Mouse (Mus musculus) megakaryocyte, embryonic 14.5 days (primary cell): ENCODE data around the gene Olfr191. TPM values are rescaled to one million over a fixed set of nuclear protein-coding genes. Genes with fewer than 3 reads are reported as not detected.

Source experiments
- H3K27me3 ChIP-seq: replicated peaks from 2 replicates; pipeline ENCODE3; 2012; ENCODE audit warnings: inconsistent platforms
- H3K36me3 ChIP-seq: replicated peaks from 2 replicates; pipeline ENCODE3; 2012; ENCODE audit warnings: low read length, inconsistent platforms, mixed read lengths
- H3K4me1 ChIP-seq: 2 replicates; pipeline ENCODE4 v1.6.1; 2012; ENCODE audit warnings: inconsistent platforms
- H3K4me3 ChIP-seq: replicated peaks from 2 replicates; pipeline ENCODE3; 2012; ENCODE audit warnings: moderate library complexity, mild to moderate bottlenecking, inconsistent platforms
- H3K9me3 ChIP-seq: 2 replicates; pipeline ENCODE4 v1.6.1; 2012; ENCODE audit warnings: inconsistent platforms
- FLI1 ChIP-seq: IDR thresholded peaks from 2 replicates; pipeline ENCODE4 v1.6.1; 2012; ENCODE audit warnings: low read length, inconsistent platforms, mixed read lengths
- GATA1 ChIP-seq: IDR thresholded peaks from 3 replicates; pipeline ENCODE4 v1.6.1; 2012; ENCODE audit warnings: mixed read lengths, low read length, inconsistent platforms, borderline replicate concordance
- polyA plus RNA-seq: library from polyadenylated mRNA; stranded (reverse); fragments of >175 nt; gene quantifications from 2 replicates; pipeline ENCODE4 v1.2.3, GENCODE M21; 2012; ENCODE audit warnings: low replicate concordance; ENCODE audit not compliant: insufficient read depth

Gene Olfr191
- polyA plus RNA-seq, 1 experiment: not detected

DNA sequence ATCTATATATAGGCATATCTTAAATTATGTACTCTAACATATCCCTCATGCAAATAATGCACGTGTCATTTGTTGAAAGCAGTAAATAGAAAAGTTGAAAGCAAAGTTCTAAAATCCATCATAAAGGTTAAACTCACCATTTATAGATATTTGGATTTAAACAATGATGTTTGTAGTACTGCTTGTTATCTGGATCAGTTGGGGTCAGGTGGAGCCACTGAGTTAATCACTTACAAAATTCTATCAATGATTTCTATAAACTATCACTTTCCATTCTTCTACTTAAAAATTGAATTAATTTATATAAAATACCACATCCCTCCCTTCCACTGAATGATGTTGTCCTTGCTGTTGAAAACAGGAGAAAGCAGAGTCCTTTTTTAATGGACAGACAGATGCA is 40.8 kb downstream of the Olfr191 start:
- TF ChIP-seq FLI1 (no peak), GATA1 (no peak)
- no peaks in the 10 kb centered on the region for H3K27me3 ChIP-seq

GRCm38 (mm10) chr16:59047579-59047978 is 42.0 kb downstream of the Olfr191 start:
- no peak for TF ChIP-seq FLI1
- no peak for TF ChIP-seq GATA1
- 0 out of 2 replicates have a peak, but pooled peaks cover 3% of the 10 kb centered on the region for H3K9me3 ChIP-seq
- no peaks in the 10 kb centered on the region for H3K27me3 ChIP-seq

More for the DNA sequence above, 40.8 kb downstream of the Olfr191 start:
- Histone ChIP-seq H3K36me3 (no peaks in the 10 kb centered on the region), H3K4me3 (no peak overlapping the region), H3K9me3 (0 out of 2 replicates have a peak, but pooled peaks cover 3% of the 10 kb centered on the region), H3K4me1 (no peaks in the 10 kb centered on the region)

GRCm38 (mm10) chr16:59045835-59046234 is 43.8 kb downstream of the Olfr191 start:
- 0 out of 2 replicates have a peak, but pooled peaks cover 3% of the 10 kb centered on the region for H3K9me3 ChIP-seq
- no peaks in the 10 kb centered on the region for H3K4me1 ChIP-seq
- H3K27me3 ChIP-seq: no peaks in the 10 kb centered on the region
- H3K4me3 ChIP-seq: no peak overlapping the region
- H3K36me3 ChIP-seq: no peaks in the 10 kb centered on the region
- TF ChIP-seq FLI1: no peak
- no peak for TF ChIP-seq GATA1

More at GRCm38 (mm10) chr16:59047579-59047978, 42.0 kb downstream of the Olfr191 start:
- Histone ChIP-seq H3K4me1 (no peaks in the 10 kb centered on the region), H3K36me3 (no peaks in the 10 kb centered on the region), H3K4me3 (no peak overlapping the region)

GRCm38 (mm10) chr16:59039710-59040109 is 49.9 kb downstream of the Olfr191 start, which contains the start of gene Olfr187:
Olfr187 (minus strand) TSS chr16:59039767.
- Histone ChIP-seq H3K4me3 (no peak within 1 kb of the TSS), H3K4me1 (no peaks in the 10 kb centered on the region), H3K36me3 (no peaks in the 10 kb centered on the region), H3K9me3 (0 out of 2 replicates have a peak, but pooled peaks cover 3% of the 10 kb centered on the region), H3K27me3 (no peaks in the 10 kb centered on the region)
- TF ChIP-seq FLI1 (no peak), GATA1 (no peak)

Other genes with a start within 250 kb of the Olfr191 start
- gene Olfr177, start 215.1 kb downstream of the Olfr191 start, polyA plus RNA-seq: not detected in 2 replicates
- gene Olfr178, start 197.8 kb downstream of the Olfr191 start, polyA plus RNA-seq: not detected in 2 replicates
- gene Olfr181, start 161.1 kb downstream of the Olfr191 start, polyA plus RNA-seq: not detected in 2 replicates
- gene Olfr180, start 160.4 kb downstream of the Olfr191 start, polyA plus RNA-seq: not detected in 2 replicates
- not detected in 2 replicates for gene Olfr183, start 94.5 kb downstream of the Olfr191 start, polyA plus RNA-seq
- gene Olfr186, start 59.5 kb downstream of the Olfr191 start, polyA plus RNA-seq: not detected in 2 replicates
- not detected in 2 replicates for gene Olfr187, start 50.1 kb downstream of the Olfr191 start, polyA plus RNA-seq
- not detected in 2 replicates for gene Olfr190, start 11.8 kb downstream of the Olfr191 start, polyA plus RNA-seq
- gene Olfr193, start 22.1 kb upstream of the Olfr191 start, polyA plus RNA-seq: not detected in 2 replicates
- gene Olfr194, start 31.2 kb upstream of the Olfr191 start, polyA plus RNA-seq: not detected in 2 replicates
- gene Olfr195, start 57.2 kb upstream of the Olfr191 start, polyA plus RNA-seq: not detected in 2 replicates
- not detected in 2 replicates for gene Olfr196, start 80.6 kb upstream of the Olfr191 start, polyA plus RNA-seq
- not detected in 2 replicates for gene Olfr198, start 113.7 kb upstream of the Olfr191 start, polyA plus RNA-seq
- not detected in 2 replicates for gene Olfr199, start 129.9 kb upstream of the Olfr191 start, polyA plus RNA-seq
- gene Olfr201, start 182.8 kb upstream of the Olfr191 start, polyA plus RNA-seq: not detected in 2 replicates
- gene Olfr202, start 197.0 kb upstream of the Olfr191 start, polyA plus RNA-seq: not detected in 2 replicates
- gene Olfr203, start 209.1 kb upstream of the Olfr191 start, polyA plus RNA-seq: not detected in 2 replicates
- not detected in 2 replicates for gene Olfr204, start 228.4 kb upstream of the Olfr191 start, polyA plus RNA-seq
- gene Olfr205, start 241.3 kb upstream of the Olfr191 start, polyA plus RNA-seq: not detected in 2 replicates